Mouse (Mus musculus) neural tube, embryonic 13.5 days (tissue): Measurements from ENCODE around the gene Wdr43. TPM values are rescaled to one million over a fixed set of nuclear protein-coding genes. Genes with fewer than 3 reads are reported as not detected.
A peak's percentile ranks its signal among the peaks of the same experiment; 100 is the strongest.

Source experiments
- ATAC-seq: fragments of 200-750 bp; cut with Nextera tagmentation; 2 replicates; pipeline ENCODE4 v1.8.0; 2017; ENCODE audit warnings: low read depth, mild to moderate bottlenecking, moderate TSS enrichment, moderate library complexity
- H3K27ac ChIP-seq: fragments of 300-500 bp; sonication (generic); replicated peaks from 2 replicates; pipeline ENCODE4 v1.5.1; 2015; ENCODE audit warnings: moderate library complexity, mild to moderate bottlenecking, inconsistent platforms
- H3K27me3 ChIP-seq: fragments of 300-500 bp; sonication (generic); 2 replicates; pipeline ENCODE4 v1.6.1; 2015; ENCODE audit warnings: mild to moderate bottlenecking, inconsistent platforms
- H3K36me3 ChIP-seq: fragments of 300-500 bp; sonication (generic); 2 replicates; pipeline ENCODE4 v1.6.1; 2015; ENCODE audit warnings: mild to moderate bottlenecking, inconsistent platforms
- H3K4me1 ChIP-seq: fragments of 300-500 bp; sonication (generic); replicated peaks from 2 replicates; pipeline ENCODE4 v1.6.1; 2015; ENCODE audit warnings: inconsistent platforms
- H3K4me2 ChIP-seq: fragments of 300-500 bp; sonication (generic); 2 replicates; pipeline ENCODE4 v1.6.1; 2015; ENCODE audit warnings: inconsistent platforms, mild to moderate bottlenecking, moderate library complexity
- H3K4me3 ChIP-seq: fragments of 300-500 bp; sonication (generic); 2 replicates; pipeline ENCODE4 v1.5.1; 2015; ENCODE audit warnings: mild to moderate bottlenecking, inconsistent platforms
- H3K9ac ChIP-seq: fragments of 300-500 bp; sonication (generic); 2 replicates; pipeline ENCODE4 v1.6.1; 2015; ENCODE audit warnings: moderate library complexity, mild to moderate bottlenecking, inconsistent platforms
- H3K9me3 ChIP-seq: fragments of 300-500 bp; sonication (generic); 2 replicates; pipeline ENCODE4 v1.6.1; 2016; ENCODE audit warnings: inconsistent platforms
- WGBS: fragments of 180-500 bp; shearing (Covaris S2); methylation state at CpG from one replicate; pipeline ENCODE4 v1.1.7; 2015; 5-methylcytosine and 5-hydroxymethylcytosine counted together
- polyA plus RNA-seq: library from polyadenylated mRNA; unstranded; fragments of >200 nt; fragmentation: Nextera tagmentation; extraction: Ambion mirVana; gene quantifications from 2 replicates; pipeline ENCODE4 v1.2.1, GENCODE M21; 2015

Wdr43 gene
- polyA plus RNA-seq, 1 experiment from 2014 or later = 45.6 TPM

GRCm38 (mm10) chr17:71693313-71693712 lies 77.6 kb downstream of the Wdr43 start:
- 35% methylated on average over 5 of the region's 5 CpGs for WGBS
- Histone ChIP-seq H3K27me3 (no peaks in the 10 kb centered on the region), H3K27ac (no peak overlapping the region), H3K4me2 (no peak overlapping the region), H3K4me1 (peaks cover 10% of the 10 kb centered on the region), H3K36me3 (no peaks in the 10 kb centered on the region), H3K9ac (no peak overlapping the region), H3K4me3 (no peak overlapping the region), H3K9me3 (no peaks in the 10 kb centered on the region)
- ATAC-seq = no peak

- Histone ChIP-seq H3K4me1 (peaks cover 10% of the 10 kb centered on the region), H3K36me3 (no peaks in the 10 kb centered on the region), H3K4me2 (no peak overlapping the region), H3K9me3 (no peaks in the 10 kb centered on the region), H3K4me3 (no peak overlapping the region), H3K27me3 (no peaks in the 10 kb centered on the region), H3K9ac (no peak overlapping the region), H3K27ac (no peak overlapping the region)
- WGBS = 59% methylated on average over 8 of the region's 8 CpGs
- no peak for ATAC-seq
These were observed 78.1 kb downstream of the Wdr43 start for GRCm38 (mm10) chr17:71693780-71694179.

- no peaks in the 10 kb centered on the region for H3K36me3 ChIP-seq
- H3K4me3 ChIP-seq = no peak overlapping the region
- no peak overlapping the region for H3K9ac ChIP-seq
- H3K9me3 ChIP-seq = no peaks in the 10 kb centered on the region
- no peak overlapping the region for H3K4me2 ChIP-seq
- no peak overlapping the region for H3K27ac ChIP-seq
- no peak for ATAC-seq
- peaks cover 10% of the 10 kb centered on the region for H3K4me1 ChIP-seq
- H3K27me3 ChIP-seq = no peaks in the 10 kb centered on the region
- WGBS = 92% methylated on average over 8 of the region's 8 CpGs
These were observed 79.5 kb downstream of the Wdr43 start for GRCm38 (mm10) chr17:71695151-71695550.

GRCm38 (mm10) chr17:71695716-71696315 lies 80.1 kb downstream of the Wdr43 start:
- Histone ChIP-seq H3K4me1 (peaks cover 10% of the 10 kb centered on the region), H3K9me3 (no peaks in the 10 kb centered on the region), H3K9ac (no peak overlapping the region), H3K4me3 (no peak overlapping the region), H3K36me3 (no peaks in the 10 kb centered on the region), H3K27me3 (no peaks in the 10 kb centered on the region), H3K27ac (no peak overlapping the region), H3K4me2 (no peak overlapping the region)
- WGBS = 78% methylated on average over 15 of the region's 15 CpGs
- no peak for ATAC-seq

- Histone ChIP-seq H3K27me3 (no peaks in the 10 kb centered on the region), H3K9me3 (no peaks in the 10 kb centered on the region), H3K36me3 (no peaks in the 10 kb centered on the region), H3K27ac (no peak overlapping the region), H3K4me1 (peaks cover 6% of the 10 kb centered on the region), H3K4me2 (no peak overlapping the region), H3K4me3 (no peak overlapping the region), H3K9ac (no peak overlapping the region)
- WGBS = 91% methylated on average over 5 of the region's 5 CpGs
- ATAC-seq = no peak
These were observed 80.7 kb downstream of the Wdr43 start for GRCm38 (mm10) chr17:71696396-71696795.

- H3K4me3 ChIP-seq = no peak overlapping the region
- H3K27ac ChIP-seq = no peak overlapping the region
- no peak for ATAC-seq
- WGBS = 87% methylated on average over 11 of the region's 11 CpGs
- no peak overlapping the region for H3K9ac ChIP-seq
- no peaks in the 10 kb centered on the region for H3K36me3 ChIP-seq
- H3K4me1 ChIP-seq = peaks cover 4% of the 10 kb centered on the region
- no peaks in the 10 kb centered on the region for H3K27me3 ChIP-seq
- no peak overlapping the region for H3K4me2 ChIP-seq
- no peaks in the 10 kb centered on the region for H3K9me3 ChIP-seq
These were observed 82.4 kb downstream of the Wdr43 start for GRCm38 (mm10) chr17:71697896-71698618.

- WGBS = 96% methylated on average over 11 of the region's 11 CpGs
- no peaks in the 10 kb centered on the region for H3K36me3 ChIP-seq
- no peak for ATAC-seq
These were observed 82.9 kb downstream of the Wdr43 start for GRCm38 (mm10) chr17:71698619-71698956.

GRCm38 (mm10) chr17:71705113-71705512 lies 89.4 kb downstream of the Wdr43 start:
- no peaks in the 10 kb centered on the region for H3K36me3 ChIP-seq
- no peak overlapping the region for H3K27ac ChIP-seq
- no peaks in the 10 kb centered on the region for H3K27me3 ChIP-seq
- H3K9me3 ChIP-seq = 0 out of 2 replicates have a peak, but pooled peaks cover 6% of the 10 kb centered on the region
- H3K4me2 ChIP-seq = no peak overlapping the region
- WGBS = 93% methylated on average over 1 of the region's 1 CpGs
- H3K9ac ChIP-seq = no peak overlapping the region
- no peak for ATAC-seq
- no peak overlapping the region for H3K4me3 ChIP-seq
- H3K4me1 ChIP-seq = peaks cover 6% of the 10 kb centered on the region

More at GRCm38 (mm10) chr17:71698619-71698956, 82.9 kb downstream of the Wdr43 start:
- H3K9me3 ChIP-seq = no peaks in the 10 kb centered on the region
- H3K4me2 ChIP-seq = no peak overlapping the region
- H3K9ac ChIP-seq = no peak overlapping the region
- H3K4me3 ChIP-seq = no peak overlapping the region
- no peaks in the 10 kb centered on the region for H3K27me3 ChIP-seq
- H3K27ac ChIP-seq = no peak overlapping the region
- H3K4me1 ChIP-seq = no peaks in the 10 kb centered on the region

- 91% methylated on average over 14 of the region's 14 CpGs for WGBS
- H3K4me2 ChIP-seq = no peak overlapping the region
- H3K9me3 ChIP-seq = 0 out of 2 replicates have a peak, but pooled peaks cover 6% of the 10 kb centered on the region
- H3K4me3 ChIP-seq = no peak overlapping the region
- no peak overlapping the region for H3K9ac ChIP-seq
- no peak overlapping the region for H3K27ac ChIP-seq
- no peaks in the 10 kb centered on the region for H3K27me3 ChIP-seq
- ATAC-seq = no peak
- peaks cover 6% of the 10 kb centered on the region for H3K4me1 ChIP-seq
- H3K36me3 ChIP-seq = no peaks in the 10 kb centered on the region
These were observed 90.1 kb downstream of the Wdr43 start for GRCm38 (mm10) chr17:71705550-71706480.

GRCm38 (mm10) chr17:71707715-71708114 lies 92.0 kb downstream of the Wdr43 start:
- H3K9me3 ChIP-seq = 0 out of 2 replicates have a peak, but pooled peaks cover 6% of the 10 kb centered on the region
- no peaks in the 10 kb centered on the region for H3K27me3 ChIP-seq
- ATAC-seq = peak; percentile 57; the same call in 1 of the 2 replicates
- WGBS = 38% methylated on average over 4 of the region's 4 CpGs
- H3K27ac ChIP-seq = no peak overlapping the region
- 0 out of 2 replicates have a peak overlapping the region, but pooled peaks have one; percentile 8 for H3K9ac ChIP-seq
- no peak overlapping the region for H3K4me3 ChIP-seq
- peaks cover 6% of the 10 kb centered on the region for H3K4me1 ChIP-seq
- H3K36me3 ChIP-seq = no peaks in the 10 kb centered on the region
- no peak overlapping the region for H3K4me2 ChIP-seq
